Mouse (Mus musculus) liver, embryonic 16.5 days (tissue): Measurements from ENCODE around the gene Adgrb3. TPM values are rescaled to one million over a fixed set of nuclear protein-coding genes. Genes with fewer than 3 reads are reported as not detected.

ENCODE experiments used
- ATAC-seq: fragments of 200-750 bp; cut with Nextera tagmentation; 2 replicates; pipeline ENCODE4 v1.8.0; 2017; ENCODE audit warnings: low read depth, mild to moderate bottlenecking, moderate number of reproducible peaks, moderate library complexity
- H3K27ac ChIP-seq: fragments of 300-500 bp; sonication (generic); 2 replicates; pipeline ENCODE4 v1.5.1; 2014; ENCODE audit warnings: mild to moderate bottlenecking, low read length
- H3K27me3 ChIP-seq: fragments of 300-500 bp; sonication (generic); 2 replicates; pipeline ENCODE4 v1.6.1; 2014; ENCODE audit warnings: low read depth, low read length, mixed read lengths; ENCODE audit not compliant: control insufficient read depth, insufficient read depth
- H3K36me3 ChIP-seq: fragments of 300-500 bp; sonication (generic); 2 replicates; pipeline ENCODE4 v1.6.1; 2014; ENCODE audit warnings: mild to moderate bottlenecking; ENCODE audit not compliant: control insufficient read depth, insufficient read depth
- H3K4me1 ChIP-seq: fragments of 300-500 bp; sonication (generic); 2 replicates; pipeline ENCODE4 v1.6.1; 2014; ENCODE audit warnings: low read depth, low read length, mixed read lengths; ENCODE audit not compliant: control insufficient read depth
- H3K4me2 ChIP-seq: fragments of 300-500 bp; sonication (generic); 2 replicates; pipeline ENCODE4 v1.6.1; 2014; ENCODE audit warnings: low read depth, low read length, mixed read lengths
- H3K4me3 ChIP-seq: fragments of 300-500 bp; sonication (generic); 2 replicates; pipeline ENCODE4 v1.5.1; 2014; ENCODE audit warnings: low read depth, mild to moderate bottlenecking, low read length
- H3K9ac ChIP-seq: fragments of 300-500 bp; sonication (generic); 2 replicates; pipeline ENCODE4 v1.6.1; 2014; ENCODE audit warnings: low read depth, low read length
- H3K9me3 ChIP-seq: fragments of 300-500 bp; sonication (generic); replicated peaks from 2 replicates; pipeline ENCODE4 v1.6.1; 2016; ENCODE audit warnings: low read length; ENCODE audit not compliant: control insufficient read depth
- WGBS: fragments of 180-500 bp; shearing (Covaris S2); extraction: QIAGEN DNeasy Blood & Tissue Kit; methylation state at CpG from one replicate; pipeline ENCODE4 v1.1.7; 2014; ENCODE audit not compliant: insufficient replicate concordance; 5-methylcytosine and 5-hydroxymethylcytosine counted together
- polyA plus RNA-seq: library from polyadenylated mRNA; unstranded; fragments of >200 nt; fragmentation: Nextera tagmentation; extraction: Ambion mirVana; gene quantifications from 2 replicates; pipeline ENCODE4 v1.2.1, GENCODE M21; 2015

The Adgrb3 gene
- polyA plus RNA-seq, 1 experiment from 2014 or later: not detected

DNA sequence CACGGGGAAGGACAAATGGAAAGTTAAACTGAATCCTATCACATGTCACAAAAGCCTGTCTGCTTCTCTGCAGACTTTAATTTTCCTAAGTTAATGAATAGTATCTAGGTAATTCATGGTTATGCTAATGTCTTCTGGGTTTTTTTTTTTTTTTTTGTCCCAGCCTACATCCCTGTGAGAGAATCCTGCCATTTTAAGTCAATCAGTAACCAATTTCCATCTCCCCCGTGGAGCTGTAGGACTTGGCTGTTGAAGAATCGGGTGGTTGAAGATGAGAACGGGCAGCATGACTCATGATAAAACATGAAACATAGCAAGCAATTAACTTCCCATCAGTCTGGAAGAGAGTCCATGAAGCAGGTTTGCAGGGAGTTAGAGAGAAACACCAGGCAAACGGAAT is 753.6 kb downstream of the Adgrb3 start:
- H3K4me3 ChIP-seq: no peak overlapping the region
- no peak overlapping the region for H3K9ac ChIP-seq
- H3K4me1 ChIP-seq: no peaks in the 10 kb centered on the region
- no peaks in the 10 kb centered on the region for H3K27me3 ChIP-seq
- no peak overlapping the region for H3K4me2 ChIP-seq
- 60% methylated on average over 5 of the region's 5 CpGs for WGBS
- no peak for ATAC-seq
- H3K27ac ChIP-seq: no peak overlapping the region
- H3K9me3 ChIP-seq: no peaks in the 10 kb centered on the region
- H3K36me3 ChIP-seq: no peaks in the 10 kb centered on the region

DNA sequence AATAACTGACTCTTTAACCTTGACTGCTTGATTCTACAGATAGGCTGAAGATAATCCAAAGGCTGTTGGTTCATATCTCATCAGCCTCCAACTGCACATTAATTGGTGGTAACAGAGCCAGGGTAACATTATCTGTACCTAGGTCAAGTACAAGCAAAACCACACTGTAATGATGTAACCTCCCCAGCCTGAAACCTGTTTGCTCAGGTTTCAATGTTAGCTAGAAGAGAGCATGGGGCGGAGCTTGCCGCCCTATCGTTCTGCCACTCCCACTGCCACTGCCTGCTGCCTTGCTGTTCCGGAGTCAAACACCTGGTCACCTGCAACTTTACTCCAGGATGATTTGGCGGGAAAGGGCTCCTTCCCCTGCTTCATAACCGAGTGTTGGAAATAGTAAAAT is 765.5 kb downstream of the Adgrb3 start:
- no peak overlapping the region for H3K4me3 ChIP-seq
- H3K9ac ChIP-seq: no peak overlapping the region
- ATAC-seq: no peak
- no peaks in the 10 kb centered on the region for H3K36me3 ChIP-seq
- H3K4me2 ChIP-seq: no peak overlapping the region
- H3K27ac ChIP-seq: no peak overlapping the region
- 28% methylated on average over 6 of the region's 6 CpGs for WGBS
- no peaks in the 10 kb centered on the region for H3K27me3 ChIP-seq
- no peaks in the 10 kb centered on the region for H3K9me3 ChIP-seq
- no peaks in the 10 kb centered on the region for H3K4me1 ChIP-seq

DNA sequence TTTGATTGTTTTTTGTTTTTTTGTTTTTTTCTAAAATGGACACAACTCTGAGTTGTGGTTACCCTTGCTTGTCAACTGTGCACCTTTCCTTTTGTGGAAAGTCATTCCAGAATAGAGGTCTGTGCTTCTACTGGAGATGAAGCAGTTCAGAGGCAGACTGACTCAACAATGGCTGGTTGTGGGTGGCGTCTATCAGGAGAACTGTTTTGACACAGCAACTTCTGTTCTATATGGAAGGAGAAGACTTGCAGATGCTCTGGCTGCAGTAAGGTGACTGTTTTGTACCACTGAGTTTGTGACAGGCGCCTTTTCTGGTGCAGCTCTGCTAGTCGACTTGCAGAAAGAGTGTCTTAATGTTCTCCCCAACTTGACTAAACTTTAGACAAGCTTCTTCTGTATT is 768.6 kb downstream of the Adgrb3 start:
- H3K4me3 ChIP-seq: no peak overlapping the region
- no peaks in the 10 kb centered on the region for H3K9me3 ChIP-seq
- no peaks in the 10 kb centered on the region for H3K27me3 ChIP-seq
- H3K27ac ChIP-seq: no peak overlapping the region
- H3K36me3 ChIP-seq: no peaks in the 10 kb centered on the region
- no peak overlapping the region for H3K9ac ChIP-seq
- no peaks in the 10 kb centered on the region for H3K4me1 ChIP-seq
- H3K4me2 ChIP-seq: no peak overlapping the region
- no peak for ATAC-seq
- 54% methylated on average over 3 of the region's 3 CpGs for WGBS

DNA sequence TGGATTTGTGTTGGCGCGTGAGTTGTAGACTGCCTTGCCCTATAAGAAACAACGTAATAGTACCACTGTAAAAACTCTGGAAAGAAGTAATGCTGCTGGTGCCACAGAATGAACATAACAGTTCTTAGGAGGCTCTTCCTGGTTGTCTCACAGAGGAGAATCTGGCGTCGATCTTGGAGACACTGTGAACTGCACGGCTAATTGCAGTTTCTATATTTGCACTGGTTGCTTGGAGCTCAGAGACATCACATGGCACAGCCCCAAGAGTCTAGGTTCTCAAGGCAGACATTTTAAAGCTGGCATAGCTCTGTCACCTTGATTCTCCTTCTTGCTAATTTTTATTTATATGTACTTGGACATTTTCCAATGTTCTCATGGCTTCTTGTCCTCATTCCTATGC is 769.3 kb downstream of the Adgrb3 start:
- no peak for ATAC-seq
- H3K36me3 ChIP-seq: no peaks in the 10 kb centered on the region
- H3K9ac ChIP-seq: no peak overlapping the region
- 74% methylated on average over 6 of the region's 6 CpGs for WGBS
- no peaks in the 10 kb centered on the region for H3K27me3 ChIP-seq
- H3K4me3 ChIP-seq: no peak overlapping the region
- no peak overlapping the region for H3K27ac ChIP-seq
- H3K9me3 ChIP-seq: no peaks in the 10 kb centered on the region
- H3K4me2 ChIP-seq: no peak overlapping the region
- no peaks in the 10 kb centered on the region for H3K4me1 ChIP-seq

DNA sequence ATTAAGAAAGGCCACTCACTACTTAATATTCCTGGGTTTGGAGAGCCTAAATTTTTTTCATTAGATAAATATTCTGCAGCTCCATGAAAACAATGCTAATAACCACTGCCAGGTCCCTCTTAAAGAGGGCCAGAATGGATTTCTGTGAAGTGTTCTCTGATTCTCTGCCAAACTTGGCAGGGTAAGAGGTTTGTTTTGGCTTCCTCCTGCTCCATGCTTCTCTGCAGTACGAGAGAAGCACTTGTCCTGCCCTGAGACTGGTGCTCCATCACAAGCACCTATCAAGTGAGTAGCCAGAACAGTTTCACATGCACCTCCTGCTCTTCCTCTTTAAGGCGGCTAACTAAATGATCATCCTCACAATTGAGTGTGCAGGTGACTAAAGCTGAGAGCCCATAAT is 771.9 kb downstream of the Adgrb3 start:
- no peaks in the 10 kb centered on the region for H3K27me3 ChIP-seq
- H3K4me2 ChIP-seq: no peak overlapping the region
- 41% methylated on average over 2 of the region's 2 CpGs for WGBS
- no peaks in the 10 kb centered on the region for H3K9me3 ChIP-seq
- no peak overlapping the region for H3K9ac ChIP-seq
- H3K4me3 ChIP-seq: no peak overlapping the region
- no peak overlapping the region for H3K27ac ChIP-seq
- no peaks in the 10 kb centered on the region for H3K36me3 ChIP-seq
- ATAC-seq: no peak
- H3K4me1 ChIP-seq: no peaks in the 10 kb centered on the region

DNA sequence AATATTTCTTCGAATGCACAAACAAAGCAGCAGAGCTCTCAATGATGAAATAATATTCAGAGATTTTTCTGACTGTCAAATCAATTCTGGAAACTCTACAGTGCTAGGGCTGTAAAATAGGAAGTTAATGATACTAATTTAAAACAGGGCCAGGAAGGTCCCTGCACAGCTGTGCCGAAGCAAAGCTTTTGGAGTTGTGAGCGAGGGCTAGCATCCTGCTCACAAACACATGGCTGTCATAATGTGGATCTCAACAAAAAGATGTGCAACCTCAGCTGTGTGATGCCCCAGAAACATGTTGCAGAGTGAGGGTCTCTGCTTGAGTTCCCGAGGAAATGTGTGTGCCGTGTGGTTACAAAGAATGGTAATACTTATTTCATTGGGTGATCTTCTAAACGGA is 772.3 kb downstream of the Adgrb3 start:
- WGBS: 68% methylated on average over 6 of the region's 6 CpGs
- no peaks in the 10 kb centered on the region for H3K27me3 ChIP-seq
- no peaks in the 10 kb centered on the region for H3K36me3 ChIP-seq
- no peaks in the 10 kb centered on the region for H3K9me3 ChIP-seq
- H3K4me3 ChIP-seq: no peak overlapping the region
- H3K27ac ChIP-seq: no peak overlapping the region
- no peaks in the 10 kb centered on the region for H3K4me1 ChIP-seq
- H3K9ac ChIP-seq: no peak overlapping the region
- H3K4me2 ChIP-seq: no peak overlapping the region
- ATAC-seq: no peak

DNA sequence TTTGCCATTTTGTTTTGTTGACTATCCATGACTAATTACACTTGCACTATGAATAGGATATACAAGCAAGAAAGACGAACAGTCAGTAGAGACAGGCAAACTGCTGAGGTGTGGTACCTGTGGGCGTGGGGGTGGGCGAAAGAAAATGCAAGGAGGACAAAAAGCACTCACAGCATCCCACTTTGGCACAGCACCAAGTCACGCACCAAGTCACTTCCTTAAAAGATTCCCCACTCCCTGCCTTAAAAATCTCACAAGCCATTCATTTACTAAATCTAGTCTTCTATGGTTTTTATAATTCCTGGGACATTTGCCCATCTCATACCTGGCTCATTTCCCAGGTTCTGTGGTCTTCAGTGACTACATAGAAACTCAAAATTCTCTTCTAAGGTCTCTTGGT is 787.4 kb downstream of the Adgrb3 start:
- H3K9ac ChIP-seq: no peak overlapping the region
- H3K9me3 ChIP-seq: no peaks in the 10 kb centered on the region
- no peaks in the 10 kb centered on the region for H3K27me3 ChIP-seq
- no peak overlapping the region for H3K4me3 ChIP-seq
- WGBS: 51% methylated on average over 4 of the region's 4 CpGs
- no peaks in the 10 kb centered on the region for H3K4me1 ChIP-seq
- no peak for ATAC-seq
- no peak overlapping the region for H3K4me2 ChIP-seq
- H3K36me3 ChIP-seq: no peaks in the 10 kb centered on the region
- H3K27ac ChIP-seq: no peak overlapping the region

DNA sequence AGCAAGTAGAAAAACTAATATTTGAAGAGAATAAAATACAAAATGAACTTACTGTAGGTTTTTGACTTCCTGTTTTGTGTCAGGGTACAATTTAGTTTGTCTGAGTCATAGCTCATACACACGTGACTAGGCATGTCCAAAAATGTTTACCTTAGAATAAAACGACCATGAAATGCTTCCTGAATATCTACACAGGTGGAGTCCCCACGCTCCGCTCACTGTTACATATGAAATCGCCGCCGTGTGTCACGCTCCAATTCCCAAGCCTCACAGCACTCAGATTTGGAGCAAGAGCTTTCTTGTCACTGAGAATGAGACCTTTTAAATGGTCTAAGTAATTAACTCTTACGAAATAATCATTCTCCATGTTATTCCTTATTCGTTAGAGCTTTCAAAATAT is 795.3 kb downstream of the Adgrb3 start:
- ATAC-seq: no peak
- H3K27ac ChIP-seq: no peak overlapping the region
- H3K27me3 ChIP-seq: no peaks in the 10 kb centered on the region
- no peak overlapping the region for H3K4me3 ChIP-seq
- no peaks in the 10 kb centered on the region for H3K4me1 ChIP-seq
- 70% methylated on average over 10 of the region's 10 CpGs for WGBS
- no peak overlapping the region for H3K9ac ChIP-seq
- no peaks in the 10 kb centered on the region for H3K36me3 ChIP-seq
- H3K9me3 ChIP-seq: no peaks in the 10 kb centered on the region
- no peak overlapping the region for H3K4me2 ChIP-seq

DNA sequence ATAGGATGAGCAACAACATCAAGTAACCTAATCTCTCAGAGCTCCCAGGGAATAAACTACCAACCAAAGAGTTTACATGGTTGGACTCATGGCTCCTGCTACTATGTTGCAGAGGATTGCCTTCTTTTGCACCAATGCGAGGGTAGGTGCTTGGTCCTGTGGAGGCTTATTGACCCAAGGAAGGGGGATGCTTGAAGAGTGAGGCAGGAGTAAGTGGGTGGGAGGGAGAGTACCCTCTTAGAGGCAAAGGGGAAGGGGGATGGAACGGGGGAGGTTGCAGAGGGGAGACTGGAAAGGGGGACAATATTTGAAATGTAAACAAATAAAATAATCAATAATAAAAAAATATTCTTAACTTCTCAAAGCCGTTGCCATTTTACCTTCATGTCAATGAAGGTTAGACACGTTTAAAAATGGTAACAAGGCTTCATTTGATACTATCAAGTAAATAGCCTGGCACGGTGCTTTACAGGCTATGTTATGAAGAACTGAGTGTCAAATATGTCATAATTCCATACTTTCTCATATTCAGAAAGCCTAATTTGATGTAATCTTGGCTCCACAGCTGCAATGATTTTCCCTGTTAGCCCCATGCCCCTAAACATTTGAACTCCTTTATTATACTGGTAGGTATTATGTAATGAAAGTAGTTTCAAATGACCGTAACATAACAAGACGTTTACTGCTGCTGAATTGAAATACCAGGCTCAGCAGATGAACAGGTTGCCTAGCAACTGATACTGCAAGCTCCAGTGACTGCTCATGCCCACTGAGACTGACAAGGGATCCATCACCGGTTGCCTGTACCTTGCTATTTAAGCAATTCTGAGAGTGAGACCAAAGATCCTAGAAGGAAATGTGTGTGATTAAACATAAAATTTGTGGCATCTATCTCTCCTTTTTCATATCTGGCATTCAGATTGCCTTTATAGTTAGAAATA is 796.1 kb downstream of the Adgrb3 start:
- WGBS: 54% methylated on average over 8 of the region's 8 CpGs

More for the DNA sequence above, 796.1 kb downstream of the Adgrb3 start:
- Histone ChIP-seq H3K4me1 (no peaks in the 10 kb centered on the region), H3K9ac (no peak overlapping the region), H3K4me3 (no peak overlapping the region), H3K27ac (no peak overlapping the region), H3K36me3 (no peaks in the 10 kb centered on the region), H3K4me2 (no peak overlapping the region), H3K27me3 (no peaks in the 10 kb centered on the region), H3K9me3 (no peaks in the 10 kb centered on the region)
- ATAC-seq: no peak
